Comparison of ENCODE assay signal across 9 mouse cellular contexts in the genomic region with DNA sequence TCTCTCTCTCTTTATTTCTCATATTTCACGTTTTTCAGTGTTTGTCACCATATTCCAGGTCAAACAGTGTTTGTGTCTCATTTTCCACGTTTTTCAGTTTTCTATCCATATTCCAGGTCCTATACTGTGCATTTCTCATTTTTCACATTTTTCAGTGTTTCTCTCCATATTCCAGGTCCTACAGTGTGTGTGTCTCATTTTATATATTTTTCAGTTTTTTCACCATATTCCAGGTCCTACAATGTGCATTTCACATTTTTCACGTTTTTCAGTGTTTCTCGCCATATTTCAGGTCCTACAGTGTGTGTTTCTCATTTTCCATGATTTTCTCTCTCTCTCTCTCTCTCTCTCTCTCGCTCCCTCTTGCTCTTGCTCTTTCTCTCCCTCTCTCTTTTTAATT.
A peak's percentile ranks its signal among the peaks of the same experiment; 100 is the strongest.
DNase-seq lines count a peak whose midpoint lies in the region; ATAC-seq lines count a peak whose summit lies in the region.
"Had no signal": no experiment of that assay in that cellular context is flagged by ENCODE, and none has a peak within 500 bp of the region (broad histone marks: within the 10 kb centered on the region; RNA-seq: fewer than 3 reads in every experiment).

No protein-coding gene starts in this region.

- no peaks in the 10 kb centered on the region for H3K27me3 ChIP-seq in kidney, embryonic 16.5 days (ENCODE audit: insufficient read depth, low read length)
- H3K27me3 ChIP-seq in midbrain, embryonic 12.5 days: no peaks in the 10 kb centered on the region

- no peak overlapping the region for H3K9ac ChIP-seq in kidney, embryonic 16.5 days (replicated peaks; ENCODE audit: low read length)
- no peak overlapping the region for H3K9ac ChIP-seq in midbrain, embryonic 12.5 days (replicated peaks)
- H3K9ac ChIP-seq: forebrain, postnatal 0 days had no signal

- H3K4me1 ChIP-seq in kidney, embryonic 16.5 days (ENCODE audit: insufficient read depth, low read length): no peaks in the 10 kb centered on the region
- H3K4me1 ChIP-seq in midbrain, embryonic 12.5 days: no peaks in the 10 kb centered on the region

- no peak for DNase-seq in kidney, postnatal 10 days
- DNase-seq in MN1 (ENCODE audit: low spot score): peak; percentile 35
- DNase-seq in c-Kit-positive CD71-positive TER-119-positive erythroid progenitor cells, embryonic 14.5 days (ENCODE audit: low spot score): peak; percentile 46
- DNase-seq in spleen, adult 18-20 months: no peak
- DNase-seq in kidney, adult 9 months: no peak
- no peak for DNase-seq in urinary bladder, adult 18-20 months (ENCODE audit: low spot score in 2 of 2)
- DNase-seq: forebrain, postnatal 0 days had no signal

- 71% methylated on average over 5 of the region's 5 CpGs for WGBS in kidney, embryonic 16.5 days
- 59% methylated on average over 5 of the region's 5 CpGs for WGBS in midbrain, embryonic 12.5 days

- no peak overlapping the region for H3K4me2 ChIP-seq in kidney, embryonic 16.5 days (replicated peaks; ENCODE audit: low read depth, low read length)
- H3K4me2 ChIP-seq in midbrain, embryonic 12.5 days (replicated peaks): no peak overlapping the region

- H3K9me3 ChIP-seq in kidney, embryonic 16.5 days (ENCODE audit: low read length): peaks cover 3% of the 10 kb centered on the region; the same call in 1 of the 2 replicates
- no peaks in the 10 kb centered on the region for H3K9me3 ChIP-seq in midbrain, embryonic 12.5 days

- no peaks in the 10 kb centered on the region for H3K36me3 ChIP-seq in kidney, embryonic 16.5 days (ENCODE audit: insufficient read depth, low read length)
- no peaks in the 10 kb centered on the region for H3K36me3 ChIP-seq in midbrain, embryonic 12.5 days

- peak; percentile 61; the same call in 1 of the 2 replicates for ATAC-seq in kidney, embryonic 16.5 days (ENCODE audit: low FRiP score, low TSS enrichment)
- ATAC-seq in midbrain, embryonic 12.5 days (ENCODE audit: low FRiP score, low read depth): peak; percentile 30; the same call in 1 of the 2 replicates
- ATAC-seq: forebrain, postnatal 0 days had no signal

- no peak overlapping the region for H3K27ac ChIP-seq in kidney, embryonic 16.5 days (ENCODE audit: low read length)
- H3K27ac ChIP-seq in midbrain, embryonic 12.5 days (replicated peaks): no peak overlapping the region

- no peak overlapping the region for H3K4me3 ChIP-seq in kidney, embryonic 16.5 days (ENCODE audit: low read length)
- no peak overlapping the region for H3K4me3 ChIP-seq in midbrain, embryonic 12.5 days

Comparison
In these comparisons a context has a peak if more than half of its experiments do, and no peak if none do; other contexts are left out.
1. DNase-seq: peak in MN1 (single experiment) and c-Kit-positive CD71-positive TER-119-positive erythroid progenitor cells, embryonic 14.5 days (single experiment); none in kidney, postnatal 10 days (single experiment), spleen, adult 18-20 months (0 of 2), kidney, adult 9 months (single experiment) and urinary bladder, adult 18-20 months (0 of 2).